Mouse (Mus musculus) layer of hippocampus, adult 6 months (tissue): Measurements from ENCODE around the gene Vta1. TPM values are rescaled to one million over a fixed set of nuclear protein-coding genes. Genes with fewer than 3 reads are reported as not detected.

ENCODE experiments used
- long read RNA-seq, 2 experiments: library from polyadenylated mRNA; unstranded; transcript quantifications; one replicate each; pipeline ENCODE4 v2.0.0; 2019 to 2020
- polyA plus RNA-seq: library from polyadenylated mRNA; unstranded; fragments of <200 nt; fragmentation: Nextera tagmentation; gene quantifications from 2 replicates; pipeline ENCODE4 v1.2.3, GENCODE M21; 2021

Vta1 gene
- 117 and 118 TPM in 2 replicates for polyA plus RNA-seq
- long read RNA-seq, experiment 1, transcript Vta1-205 (8 exons, 1,974 nt): major isoform, 137 of 145 reads
- long read RNA-seq, experiment 1, partial matches to known transcripts: 2 of 145 reads
- long read RNA-seq, experiment 1, other reads (novel, unspliced or antisense): 3 of 145 reads
- long read RNA-seq, experiment 2, transcript Vta1-203 (7 exons, 753 nt): minor isoform, 6 of 303 reads
- long read RNA-seq, experiment 2, transcript Vta1-205 (8 exons, 1,974 nt): major isoform, 283 of 303 reads
- long read RNA-seq, experiment 2, partial matches to known transcripts: 11 of 303 reads
- long read RNA-seq, experiment 2, other reads (novel, unspliced or antisense): 3 of 303 reads

GRCm38 (mm10) chr10:14705072-14706066 is at the start of gene Vta1, which contains the start of gene Nmbr:
Gene Vta1 (minus strand): TSS chr10:14705560.
Gene Nmbr (plus strand): TSS chr10:14705591.

DNA sequence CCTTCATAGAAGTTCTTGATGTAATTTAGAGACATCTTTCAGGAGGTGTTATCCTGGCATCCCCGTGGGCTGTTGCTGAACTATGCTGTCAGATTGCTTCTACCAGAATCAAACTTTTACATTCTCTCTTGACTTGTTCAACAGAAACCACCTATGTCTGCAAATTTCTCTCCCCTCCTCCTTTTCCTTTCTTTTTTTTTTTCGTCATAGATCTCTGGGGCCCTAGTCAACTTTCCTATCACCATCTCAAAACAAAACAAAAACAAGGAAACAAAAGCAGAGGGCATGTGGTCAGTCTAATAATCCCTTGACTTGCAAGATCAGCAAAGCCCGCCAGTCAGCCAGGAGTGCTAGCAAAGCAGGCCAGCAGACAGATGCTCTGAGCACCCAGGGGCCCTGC is 12.8 kb upstream of the Vta1 start, which contains the start of gene Gje1:
Gene Gje1 (minus strand): TSS at position 101 of the 400 bp plus-strand sequence.

Other genes starting within 250 kb of the Vta1 start
- gene Adgrg6, start 159.9 kb downstream of the Vta1 start, polyA plus RNA-seq: 0.34 and 0.43 TPM in 2 replicates
- 1.7 and 2.8 TPM in 2 replicates for gene Nmbr, start within 50 bp of the Vta1 start, polyA plus RNA-seq
- gene Gje1, start 12.7 kb upstream of the Vta1 start, polyA plus RNA-seq: not detected in 2 replicates